Mouse (Mus musculus) thymus, postnatal 25 days (tissue): Measurements from ENCODE around the gene Srsf3.
"Not testable (repeated sequence)": the region's sequence is repeated elsewhere in the genome, so short reads cannot be mapped to it uniquely, and the experiment has no call there.

Source experiments
- DNase-seq: peaks from one replicate; pipeline ENCODE4 v3.0.0; 2022

Gene Srsf3

GRCm38 (mm10) chr17:29020444-29020843 lies 12.0 kb upstream of the Srsf3 start:
- no peak for DNase-seq

DNA sequence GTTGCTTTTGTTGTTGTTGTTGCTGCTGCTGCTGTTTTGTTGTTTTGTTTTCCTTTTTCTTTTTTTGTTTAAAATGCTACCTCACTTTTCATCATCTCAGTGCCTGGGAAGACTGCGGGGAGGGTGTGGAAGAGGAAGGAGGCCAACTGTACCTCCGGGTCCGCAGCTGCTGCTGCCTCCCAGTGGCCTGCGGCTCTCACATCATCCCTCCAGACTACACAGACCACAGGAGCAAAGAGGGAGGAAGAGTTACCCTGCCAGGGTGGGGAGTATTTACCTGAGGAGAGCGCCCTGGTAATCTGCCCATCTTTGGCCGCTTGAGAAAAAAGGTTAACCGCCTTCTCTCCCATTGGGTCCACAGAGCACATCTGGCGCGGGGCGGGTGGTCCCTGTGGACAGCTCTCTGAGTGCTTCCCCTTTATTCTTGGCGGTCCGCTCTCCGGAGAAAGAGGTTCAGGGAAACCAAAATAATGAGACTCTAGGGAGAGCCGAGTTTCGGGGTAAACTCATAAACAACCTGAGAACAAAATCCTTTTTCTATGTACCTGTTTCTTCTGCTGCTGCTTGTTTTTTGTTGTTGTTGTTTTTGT lies 10.1 kb upstream of the Srsf3 start:
- DNase-seq, result peak; percentile 44

GRCm38 (mm10) chr17:29023346-29023745 lies 9.1 kb upstream of the Srsf3 start:
- no peak for DNase-seq

DNA sequence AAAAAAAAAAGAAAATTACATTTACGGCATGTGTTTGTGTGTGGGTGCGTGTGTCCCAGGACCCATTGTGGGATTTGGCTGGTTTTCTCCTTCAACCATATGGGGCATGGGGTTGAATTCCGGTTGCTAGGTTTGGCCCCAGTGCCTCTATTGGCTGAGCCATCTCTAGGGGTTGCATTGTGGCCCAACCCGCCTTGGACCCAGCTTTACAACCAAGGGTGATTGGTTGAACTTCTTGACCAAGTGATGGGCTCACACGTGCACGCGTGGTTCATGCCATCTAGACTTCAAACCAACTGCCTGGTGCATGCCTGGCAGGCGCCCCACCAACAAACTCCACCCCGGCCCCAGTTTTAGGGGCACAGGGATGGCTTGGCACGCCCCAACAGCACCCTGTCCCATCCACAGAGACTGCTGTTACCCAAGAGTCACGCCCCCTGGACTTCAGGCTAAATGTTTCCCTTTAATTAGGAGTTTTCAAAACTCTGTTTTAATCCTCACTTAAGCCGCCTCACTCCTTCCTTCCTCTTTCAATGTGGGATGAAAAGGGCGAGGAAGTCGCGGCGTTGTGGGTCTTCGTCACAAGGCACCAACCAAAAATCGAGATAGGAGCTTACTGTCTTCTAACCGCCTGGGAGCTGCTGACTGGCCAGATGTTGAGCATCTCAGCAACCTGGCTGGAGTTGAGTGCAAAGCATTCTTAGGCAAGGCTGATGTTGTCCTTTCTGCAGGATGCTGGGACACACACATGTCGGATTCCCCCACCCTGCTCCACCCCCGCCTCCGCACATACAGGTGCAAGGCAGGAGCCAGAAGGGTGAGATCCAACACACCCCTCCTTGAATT lies 8.2 kb upstream of the Srsf3 start:
- DNase-seq, result no peak

DNA sequence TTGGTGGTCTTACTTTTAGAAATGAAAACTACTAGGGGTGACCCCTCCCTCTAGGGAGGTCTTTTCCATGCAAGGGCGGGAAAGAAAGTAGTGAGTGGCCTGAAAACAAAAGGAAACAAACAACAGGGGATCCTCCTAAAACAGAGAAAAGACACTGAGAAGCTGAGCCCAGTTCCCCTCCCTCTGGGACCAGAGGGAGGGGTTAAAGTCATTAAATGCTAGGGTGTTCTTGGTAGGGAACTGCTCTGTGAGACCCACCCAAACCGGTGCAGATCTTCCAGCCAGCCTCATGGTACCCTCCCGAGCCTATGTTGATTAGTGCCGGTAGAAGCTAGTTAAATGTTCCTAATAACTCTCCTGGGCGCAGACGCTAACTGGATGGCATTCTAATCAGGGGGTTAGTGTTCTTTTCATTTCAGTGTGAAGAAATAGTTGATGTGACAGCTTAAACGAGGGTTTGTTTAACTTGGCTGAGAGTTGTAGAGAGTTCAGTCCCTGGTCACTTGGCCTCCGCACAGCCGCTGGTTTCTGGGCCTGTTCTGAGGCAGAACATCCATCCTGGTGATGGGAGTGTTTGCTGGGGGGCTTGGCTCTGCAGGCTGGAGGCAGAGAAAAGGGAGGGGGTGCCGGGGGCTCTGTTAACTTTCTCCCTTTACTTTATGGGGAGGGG lies 7.4 kb upstream of the Srsf3 start:
- no peak for DNase-seq

GRCm38 (mm10) chr17:29026652-29027356 lies 5.6 kb upstream of the Srsf3 start:
- no peak for DNase-seq

DNA sequence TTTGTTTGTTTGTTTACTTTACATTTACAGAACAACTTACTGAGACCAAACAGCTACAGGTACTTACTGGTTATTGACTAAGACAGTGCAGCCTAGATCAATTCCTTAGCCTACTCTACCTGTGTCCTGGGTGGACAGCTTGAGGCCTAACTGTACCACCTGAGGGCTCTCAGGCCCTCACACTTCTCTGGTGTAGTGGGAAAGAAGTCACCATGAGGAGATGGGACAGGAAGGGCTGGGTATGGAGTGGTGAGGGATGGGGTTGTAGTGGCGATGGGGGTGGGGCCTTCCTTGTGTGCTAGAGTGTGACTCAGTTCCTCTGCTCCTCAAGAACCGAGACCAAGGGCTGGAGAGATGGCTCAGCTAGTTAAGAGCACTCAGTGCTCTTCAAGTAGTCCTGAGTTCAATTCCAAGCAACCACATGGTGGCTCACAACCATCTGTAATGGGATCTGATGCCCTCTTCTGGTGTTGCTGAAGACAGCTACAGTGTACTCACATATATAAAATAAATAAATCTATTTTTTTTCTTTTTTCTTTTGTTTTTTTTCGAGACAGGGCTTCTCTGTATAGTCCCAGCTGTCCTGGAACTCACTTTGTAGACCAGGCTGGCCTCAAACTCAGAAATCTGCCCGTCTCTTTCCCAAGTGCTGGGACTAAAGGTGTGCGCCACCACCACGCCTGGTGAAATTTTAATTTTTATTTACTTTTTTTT lies 1.9 kb upstream of the Srsf3 start:
- DNase-seq, result no peak

GRCm38 (mm10) chr17:29031085-29031711 lies 1.2 kb upstream of the Srsf3 start:
- DNase-seq, result not testable (repeated sequence)

DNA sequence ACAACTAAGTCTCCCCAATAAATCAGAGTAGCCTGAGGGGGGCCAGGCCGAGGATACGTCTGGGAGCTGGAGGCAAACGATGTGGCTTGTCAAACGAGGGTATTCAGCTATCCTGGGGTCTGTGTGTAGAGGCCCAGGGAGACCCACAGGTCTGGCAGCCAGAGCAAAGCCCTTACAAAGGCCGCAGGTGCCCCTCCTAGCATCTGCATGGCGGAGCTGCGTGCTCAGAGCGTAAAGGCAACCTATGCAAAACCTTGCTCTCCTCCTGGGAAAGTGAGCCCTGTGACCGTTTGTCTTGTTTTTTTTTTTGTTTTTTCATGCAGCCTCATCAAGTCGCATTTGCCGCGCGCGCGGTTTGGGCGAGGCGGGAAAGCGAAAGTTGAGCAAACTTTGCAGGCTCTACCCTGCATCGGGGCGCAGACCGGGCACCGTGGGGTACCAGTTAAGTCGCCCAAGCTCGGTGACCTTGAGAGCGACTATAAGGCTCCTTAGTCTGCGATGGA lies 606 bp upstream of the Srsf3 start:
- peak; percentile 74 for DNase-seq

DNA sequence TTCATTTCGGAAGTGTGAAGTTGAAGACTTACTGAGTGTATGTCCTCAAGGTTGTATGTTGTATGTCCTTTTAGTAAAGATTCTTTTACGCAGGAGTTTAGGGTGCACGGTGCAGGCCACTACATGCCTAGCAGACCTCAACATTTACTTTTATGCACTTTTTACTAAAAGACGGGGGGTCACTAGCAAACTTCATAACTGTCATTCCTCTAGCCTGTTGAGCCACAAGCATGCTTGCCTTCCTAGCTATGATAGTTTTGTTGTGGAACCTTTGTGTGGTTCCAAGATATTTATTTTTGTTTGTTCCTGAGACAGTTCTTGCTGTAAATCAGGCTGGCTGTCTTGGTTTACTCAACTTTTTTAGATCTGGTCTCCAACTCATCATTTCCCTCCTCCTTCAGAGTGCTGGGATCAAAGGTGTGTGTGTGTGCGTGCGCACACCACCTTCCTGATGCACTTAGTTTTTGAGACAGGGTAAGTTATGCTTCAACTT lies 1.2 kb downstream of the Srsf3 start:
- no peak for DNase-seq

GRCm38 (mm10) chr17:29034264-29034663 lies 1.8 kb downstream of the Srsf3 start:
- no peak for DNase-seq

- DNase-seq, result no peak
These were observed 3.1 kb downstream of the Srsf3 start for GRCm38 (mm10) chr17:29035506-29035905.

DNA sequence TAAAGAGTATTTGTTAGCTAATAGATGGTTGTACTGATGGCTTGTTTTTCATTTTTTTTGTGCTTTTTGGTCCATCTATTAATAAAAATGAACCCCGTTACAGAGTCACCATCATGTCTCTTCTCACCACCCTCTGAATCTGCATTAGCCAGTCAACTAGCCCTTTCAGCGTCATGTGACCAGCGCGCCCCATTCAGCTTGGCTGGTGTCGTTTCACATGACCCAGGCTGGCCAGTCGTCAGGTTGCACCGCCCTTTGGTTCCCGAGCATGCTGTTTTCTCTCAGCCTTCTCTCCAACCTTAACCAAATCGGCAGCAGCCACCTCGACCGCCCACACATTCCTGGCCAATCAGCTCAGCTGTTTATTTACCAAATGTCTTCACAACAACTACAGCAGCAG lies 6.9 kb downstream of the Srsf3 start:
- no peak for DNase-seq

GRCm38 (mm10) chr17:29041632-29042031 lies 9.2 kb downstream of the Srsf3 start:
- not testable (repeated sequence) for DNase-seq

DNA sequence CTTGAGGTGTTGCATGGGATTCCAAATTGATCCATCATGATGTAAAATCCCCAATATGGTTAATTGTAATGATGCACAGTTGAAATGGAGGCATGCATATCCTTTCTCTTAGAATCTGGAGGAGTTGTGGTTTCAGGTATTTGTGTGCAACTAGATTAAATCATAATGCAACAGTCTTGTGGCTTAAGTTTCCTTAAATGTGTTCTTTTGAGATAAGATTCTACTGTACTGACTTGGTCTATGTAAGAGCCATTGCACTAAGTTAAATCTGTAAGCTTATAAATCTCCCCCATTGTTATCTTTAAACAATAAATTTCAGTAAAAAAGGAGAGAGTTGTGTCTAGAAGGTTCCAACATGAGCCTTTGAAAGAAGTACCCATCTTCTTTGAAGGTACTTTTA lies 10.1 kb downstream of the Srsf3 start:
- no peak for DNase-seq

DNA sequence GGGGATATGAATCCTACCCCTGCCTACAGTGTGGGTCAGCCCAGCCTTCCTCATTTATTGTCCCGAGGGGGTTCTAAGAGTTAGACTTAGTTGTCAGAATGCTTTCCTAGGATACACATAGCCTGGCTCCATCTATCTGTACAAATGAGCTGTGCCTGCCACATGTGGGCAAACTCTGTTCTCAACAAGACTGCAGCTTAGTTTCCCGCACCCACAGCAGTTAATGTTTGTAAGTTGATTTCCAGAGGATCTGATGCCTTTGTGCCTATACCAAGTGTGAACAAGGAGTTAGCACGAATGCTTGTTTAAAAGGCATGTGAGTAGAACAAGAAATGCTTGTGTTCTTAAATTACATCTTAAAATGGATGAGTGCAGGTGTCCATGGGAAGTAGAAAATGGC lies 11.2 kb downstream of the Srsf3 start:
- no peak for DNase-seq

GRCm38 (mm10) chr17:29044146-29044924 lies 11.9 kb downstream of the Srsf3 start:
- no peak for DNase-seq

- no peak for DNase-seq
These were observed 12.5 kb downstream of the Srsf3 start for GRCm38 (mm10) chr17:29044925-29045319.

DNA sequence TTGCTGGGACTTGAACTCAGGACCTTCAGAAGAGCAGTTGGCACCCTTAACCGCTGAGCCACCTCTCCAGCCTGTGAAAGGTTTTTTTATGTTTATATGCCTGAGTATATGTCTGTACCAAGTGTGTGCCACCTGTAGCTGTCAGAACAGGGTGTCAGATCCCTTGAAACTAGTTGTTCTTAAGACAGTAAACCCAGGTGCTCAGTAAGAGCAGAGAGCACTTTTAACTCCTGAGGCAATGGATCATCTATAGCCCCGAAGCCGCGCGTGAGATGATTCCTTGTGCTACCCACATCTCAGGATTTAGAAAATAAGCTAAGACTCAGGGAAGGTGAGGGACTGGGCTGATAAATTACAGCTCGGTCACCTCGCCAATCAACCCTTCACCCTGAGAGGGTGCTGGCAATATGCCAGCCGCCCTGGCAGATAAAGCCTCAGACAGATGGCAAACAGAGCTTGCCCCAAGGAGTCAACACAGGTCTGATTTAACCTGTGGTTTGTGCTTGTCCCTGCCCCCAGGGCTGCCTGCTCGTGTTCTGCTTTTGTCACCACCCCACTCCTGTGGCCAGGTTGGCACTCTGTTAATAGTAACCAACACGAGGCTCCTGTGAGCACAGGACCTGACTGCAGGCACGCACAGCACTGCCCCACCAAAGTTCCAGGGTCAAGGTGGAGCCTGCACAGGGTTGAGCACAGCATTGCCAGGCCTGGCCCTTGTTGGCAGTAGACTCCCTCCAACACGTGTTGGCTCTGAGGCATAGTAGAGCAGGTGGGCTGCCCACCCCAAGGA lies 13.5 kb downstream of the Srsf3 start:
- no peak for DNase-seq

DNA sequence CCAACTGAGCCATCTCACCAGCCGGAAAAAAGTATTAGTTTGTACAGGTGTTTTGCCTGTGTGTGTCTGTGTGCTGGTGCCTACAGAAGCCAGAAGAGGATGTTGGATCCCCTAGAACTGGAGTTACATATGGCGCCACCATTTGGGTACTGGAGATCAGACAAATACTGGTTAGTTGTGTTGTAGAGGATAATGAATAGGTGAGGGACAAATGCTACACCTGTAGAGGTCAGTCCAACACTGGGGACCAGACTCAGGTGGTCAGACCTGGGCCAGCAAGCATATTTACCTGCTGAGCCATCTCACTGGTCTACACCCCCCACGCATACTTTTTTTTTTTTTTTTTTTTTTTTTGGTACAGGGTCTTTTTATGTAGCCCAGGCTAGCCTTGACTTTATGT lies 14.4 kb downstream of the Srsf3 start:
- no peak for DNase-seq
